ENCODE assay signal across 25 mouse cellular contexts in the genomic region with DNA sequence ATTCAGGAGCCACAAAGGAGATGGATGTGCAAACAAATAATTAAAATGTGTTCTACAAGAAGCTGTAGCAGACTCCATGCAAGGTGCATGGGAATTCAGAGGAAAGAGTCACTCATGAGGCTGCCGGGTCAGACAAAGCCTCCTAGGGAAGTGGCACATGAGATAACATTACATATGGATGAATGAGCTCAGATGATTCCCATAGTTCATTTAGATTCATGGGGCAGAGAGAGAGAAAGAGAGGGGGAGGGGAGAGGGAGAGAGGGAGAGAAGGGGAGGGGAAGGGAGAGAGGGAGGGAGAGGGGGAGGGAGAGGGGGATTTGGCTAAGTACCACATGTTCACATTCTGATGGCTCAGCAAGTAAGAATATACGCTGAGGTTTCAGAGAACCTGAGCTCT. TPM values are rescaled to one million over a fixed set of nuclear protein-coding genes. Genes with fewer than 3 reads are reported as not detected.
DNase-seq lines count a peak whose midpoint lies in the region; ATAC-seq lines count a peak whose summit lies in the region.
"Had no signal": no experiment of that assay in that cellular context is flagged by ENCODE, and none has a peak within 500 bp of the region (broad histone marks: within the 10 kb centered on the region; RNA-seq: fewer than 3 reads in every experiment).

No protein-coding gene starts in this region.

- 47% methylated on average over 2 of the region's 2 CpGs for WGBS in midbrain, embryonic 14.5 days
- WGBS in midbrain, embryonic 16.5 days = 65% methylated on average over 2 of the region's 2 CpGs
- WGBS in forebrain, embryonic 11.5 days = 75% methylated on average over 2 of the region's 2 CpGs

- H3K9ac ChIP-seq in midbrain, embryonic 14.5 days (replicated peaks; ENCODE audit: low read length) = no peak overlapping the region
- no peak overlapping the region for H3K9ac ChIP-seq in midbrain, embryonic 16.5 days (ENCODE audit: low read depth, low read length)
- H3K9ac ChIP-seq in forebrain, embryonic 11.5 days (ENCODE audit: low read length) = no peak overlapping the region
- H3K9ac ChIP-seq: embryonic facial prominence, embryonic 13.5 days; embryonic facial prominence, embryonic 15.5 days; forebrain, embryonic 13.5 days; forebrain, embryonic 15.5 days; forebrain, postnatal 0 days had no signal

- H3K9me3 ChIP-seq in midbrain, embryonic 14.5 days (ENCODE audit: control insufficient read depth, low read length) = no peaks in the 10 kb centered on the region
- no peaks in the 10 kb centered on the region for H3K9me3 ChIP-seq in midbrain, embryonic 16.5 days (replicated peaks; ENCODE audit: control insufficient read depth, low read length, poor library complexity, severe bottlenecking)
- no peaks in the 10 kb centered on the region for H3K9me3 ChIP-seq in forebrain, embryonic 11.5 days (ENCODE audit: control insufficient read depth, low read length)
- H3K9me3 ChIP-seq: embryonic facial prominence, embryonic 13.5 days; embryonic facial prominence, embryonic 15.5 days; forebrain, embryonic 13.5 days; forebrain, embryonic 15.5 days had no signal

- H3K4me3 ChIP-seq in midbrain, embryonic 14.5 days (replicated peaks; ENCODE audit: low read depth, low read length) = no peak overlapping the region
- no peak overlapping the region for H3K4me3 ChIP-seq in midbrain, embryonic 16.5 days (ENCODE audit: low read depth, low read length)
- H3K4me3 ChIP-seq in forebrain, embryonic 11.5 days (ENCODE audit: low read depth, low read length) = no peak overlapping the region
- H3K4me3 ChIP-seq: embryonic facial prominence, embryonic 13.5 days; embryonic facial prominence, embryonic 15.5 days; erythroblast, embryonic 14.5 days; forebrain, embryonic 10.5 days; forebrain, embryonic 13.5 days; forebrain, embryonic 15.5 days had no signal

- H3K36me3 ChIP-seq in midbrain, embryonic 14.5 days (ENCODE audit: control insufficient read depth, insufficient read depth, low read length) = no peaks in the 10 kb centered on the region
- H3K36me3 ChIP-seq in midbrain, embryonic 16.5 days (ENCODE audit: control insufficient read depth, insufficient read depth, low read length) = no peaks in the 10 kb centered on the region
- H3K36me3 ChIP-seq in forebrain, embryonic 11.5 days (ENCODE audit: control insufficient read depth, insufficient read depth, low read length) = no peaks in the 10 kb centered on the region
- H3K36me3 ChIP-seq: embryonic facial prominence, embryonic 13.5 days; embryonic facial prominence, embryonic 15.5 days; forebrain, embryonic 10.5 days; forebrain, embryonic 15.5 days had no signal

- no peak for ATAC-seq in midbrain, embryonic 14.5 days (ENCODE audit: low FRiP score, low TSS enrichment)
- ATAC-seq in midbrain, embryonic 16.5 days = no peak
- no peak for ATAC-seq in forebrain, embryonic 11.5 days (replicated peaks; ENCODE audit: low FRiP score)
- ATAC-seq: CD4-positive, CD25-positive, alpha-beta regulatory T cell, adult 4 months; forebrain, embryonic 13.5 days; forebrain, embryonic 15.5 days; forebrain, postnatal 0 days had no signal

- H3K4me1 ChIP-seq in midbrain, embryonic 14.5 days (ENCODE audit: control insufficient read depth, insufficient read depth, low read length) = no peaks in the 10 kb centered on the region
- H3K4me1 ChIP-seq in midbrain, embryonic 16.5 days (ENCODE audit: control insufficient read depth, insufficient read depth, low read length) = no peaks in the 10 kb centered on the region
- no peaks in the 10 kb centered on the region for H3K4me1 ChIP-seq in forebrain, embryonic 11.5 days (replicated peaks; ENCODE audit: control insufficient read depth, insufficient read depth, low read length)
- H3K4me1 ChIP-seq: forebrain, embryonic 10.5 days; forebrain, embryonic 13.5 days; forebrain, embryonic 15.5 days had no signal

- no peak overlapping the region for H3K4me2 ChIP-seq in midbrain, embryonic 14.5 days (ENCODE audit: low read length)
- H3K4me2 ChIP-seq in midbrain, embryonic 16.5 days (ENCODE audit: low read length) = no peak overlapping the region
- no peak overlapping the region for H3K4me2 ChIP-seq in forebrain, embryonic 11.5 days (ENCODE audit: low read depth, low read length, severe bottlenecking)
- H3K4me2 ChIP-seq: embryonic facial prominence, embryonic 13.5 days; embryonic facial prominence, embryonic 15.5 days; forebrain, embryonic 13.5 days; forebrain, embryonic 15.5 days had no signal

- H3K27ac ChIP-seq in midbrain, embryonic 14.5 days (replicated peaks; ENCODE audit: low read depth, low read length) = no peak overlapping the region
- H3K27ac ChIP-seq in midbrain, embryonic 16.5 days (ENCODE audit: low read length) = no peak overlapping the region
- no peak overlapping the region for H3K27ac ChIP-seq in forebrain, embryonic 11.5 days (ENCODE audit: low read depth, low read length)
- H3K27ac ChIP-seq: embryonic facial prominence, embryonic 13.5 days; embryonic facial prominence, embryonic 15.5 days; forebrain, embryonic 10.5 days; forebrain, embryonic 13.5 days; forebrain, embryonic 15.5 days had no signal

- DNase-seq in midbrain, embryonic 14.5 days = peak; percentile 11
- peak; percentile 54 for DNase-seq in retina, embryonic 14.5 days (ENCODE audit: low spot score)
- DNase-seq in ovary, adult 18-20 months (ENCODE audit: low spot score) = no peak
- no peak for DNase-seq in forebrain, embryonic 11.5 days (ENCODE audit: low spot score)
- DNase-seq: adrenal gland, adult 2 months; adrenal gland, postnatal 10 days; adrenal gland, postnatal 25 days; B cell, adult 2 months; cerebellum, adult 11-12 months; cerebellum, adult 2 months; cerebellum, adult 9-10 months; cerebellum, postnatal 10 days; cerebellum, postnatal 36 days; embryo, embryonic 11 days; forebrain, postnatal 0 days had no signal

- no peaks in the 10 kb centered on the region for H3K27me3 ChIP-seq in midbrain, embryonic 14.5 days (ENCODE audit: control insufficient read depth, insufficient read depth, low read length)
- no peaks in the 10 kb centered on the region for H3K27me3 ChIP-seq in midbrain, embryonic 16.5 days (ENCODE audit: control insufficient read depth, insufficient read depth, low read depth, low read length)
- H3K27me3 ChIP-seq in forebrain, embryonic 11.5 days (ENCODE audit: control insufficient read depth, insufficient read depth, low read length) = no peaks in the 10 kb centered on the region
- H3K27me3 ChIP-seq: CH12.LX; embryonic facial prominence, embryonic 13.5 days; embryonic facial prominence, embryonic 15.5 days; forebrain, embryonic 13.5 days; forebrain, embryonic 15.5 days had no signal

RNA-seq across cellular contexts. Expression of a gene that starts 52.6 kb away (rescaled TPM):
- not detected in 2 replicates for polyA plus RNA-seq in midbrain, embryonic 14.5 days (2014; fragmentation: Nextera tagmentation; extraction: Ambion mirVana)
- polyA plus RNA-seq in midbrain, embryonic 16.5 days (2015; fragmentation: Nextera tagmentation; extraction: Ambion mirVana) = 0.19 and 0.31 TPM in 2 replicates
- polyA plus RNA-seq in forebrain, embryonic 11.5 days (2014; fragmentation: Nextera tagmentation; extraction: Ambion mirVana) = not detected in 2 replicates
- polyA plus RNA-seq: CD4-positive, CD25-positive, alpha-beta regulatory T cell, adult 4 months; embryonic facial prominence, embryonic 11.5 days; forebrain, embryonic 10.5 days; forebrain, embryonic 13.5 days; forebrain, embryonic 15.5 days had no signal

Comparison
In these comparisons a context has a peak if more than half of its experiments do, and no peak if none do; other contexts are left out.
1. DNase-seq: peak in midbrain, embryonic 14.5 days (single experiment) and retina, embryonic 14.5 days (single experiment); none in ovary, adult 18-20 months (single experiment) and forebrain, embryonic 11.5 days (single experiment).